Mouse (Mus musculus): ENCODE data around the gene Dkc1. TPM values are rescaled to one million over a fixed set of nuclear protein-coding genes. Genes with fewer than 3 reads are reported as not detected.

The Dkc1 gene
- 150 and 161 TPM in 2 replicates for polyA plus RNA-seq (2015; fragmentation: Nextera tagmentation; extraction: Ambion mirVana)

- Histone ChIP-seq H3K9ac (peak within 1 kb of the TSS; percentile 72), H3K9me3 (no peaks in the 10 kb centered on the region), H3K4me1 (no peaks in the 10 kb centered on the region), H3K4me3 (peak within 1 kb of the TSS; percentile 58), H3K27ac (peak within 1 kb of the TSS; percentile 75; the same call in 1 of the 2 replicates), H3K4me2 (replicated peaks) (peak within 1 kb of the TSS; percentile 61), H3K27me3 (no peaks in the 10 kb centered on the region), H3K36me3 (peaks cover 8% of the 10 kb centered on the region)
- ATAC-seq (ENCODE audit: low FRiP score, low read depth) = peak; percentile 99
- WGBS = 14% methylated on average over 29 of the region's 29 CpGs
These were observed at the start of gene Dkc1 for GRCm38 (mm10) chrX:75095369-75096162. Gene Dkc1 (plus strand): TSS chrX:75095854.

- H3K9ac ChIP-seq = no peak overlapping the region
- WGBS = 84% methylated on average over 1 of the region's 1 CpGs
- no peaks in the 10 kb centered on the region for H3K4me1 ChIP-seq
- no peaks in the 10 kb centered on the region for H3K27me3 ChIP-seq
- no peak overlapping the region for H3K27ac ChIP-seq
- no peaks in the 10 kb centered on the region for H3K9me3 ChIP-seq
- no peak overlapping the region for H3K4me3 ChIP-seq
- H3K4me2 ChIP-seq (replicated peaks) = no peak overlapping the region
- H3K36me3 ChIP-seq = no peaks in the 10 kb centered on the region
- no peak for ATAC-seq (ENCODE audit: low FRiP score, low read depth)
These were observed 49.7 kb upstream of the Dkc1 start for GRCm38 (mm10) chrX:75045931-75046330.

- no peak overlapping the region for H3K4me2 ChIP-seq (replicated peaks)
- no peak overlapping the region for H3K9ac ChIP-seq
- H3K4me1 ChIP-seq = no peaks in the 10 kb centered on the region
- H3K27me3 ChIP-seq = no peaks in the 10 kb centered on the region
- H3K4me3 ChIP-seq = no peak overlapping the region
- WGBS = 53% methylated on average over 3 of the region's 3 CpGs
- no peaks in the 10 kb centered on the region for H3K36me3 ChIP-seq
- ATAC-seq (ENCODE audit: low FRiP score, low read depth) = no peak
- no peak overlapping the region for H3K27ac ChIP-seq
- H3K9me3 ChIP-seq = no peaks in the 10 kb centered on the region
These were observed 48.6 kb upstream of the Dkc1 start for GRCm38 (mm10) chrX:75046921-75047635.

- H3K4me1 ChIP-seq = no peaks in the 10 kb centered on the region
- no peaks in the 10 kb centered on the region for H3K27me3 ChIP-seq
- no peak for ATAC-seq (ENCODE audit: low FRiP score, low read depth)
- H3K27ac ChIP-seq = no peak overlapping the region
- no peaks in the 10 kb centered on the region for H3K9me3 ChIP-seq
- H3K4me3 ChIP-seq = no peak overlapping the region
- 89% methylated on average over 2 of the region's 2 CpGs for WGBS
- H3K36me3 ChIP-seq = no peaks in the 10 kb centered on the region
- no peak overlapping the region for H3K4me2 ChIP-seq (replicated peaks)
- no peak overlapping the region for H3K9ac ChIP-seq
These were observed 39.4 kb upstream of the Dkc1 start for GRCm38 (mm10) chrX:75056120-75056775.

GRCm38 (mm10) chrX:75082351-75082750 is 13.3 kb upstream of the Dkc1 start:
- Histone ChIP-seq H3K36me3 (no peaks in the 10 kb centered on the region), H3K27ac (no peak overlapping the region), H3K9me3 (no peaks in the 10 kb centered on the region), H3K4me1 (no peaks in the 10 kb centered on the region), H3K27me3 (no peaks in the 10 kb centered on the region), H3K4me2 (replicated peaks) (no peak overlapping the region), H3K4me3 (no peak overlapping the region), H3K9ac (no peak overlapping the region)
- 71% methylated on average over 2 of the region's 2 CpGs for WGBS
- no peak for ATAC-seq (ENCODE audit: low FRiP score, low read depth)

- H3K9ac ChIP-seq = peak overlapping the region; percentile 63
- H3K4me3 ChIP-seq = peak overlapping the region; percentile 52
- peak overlapping the region; percentile 64 for H3K4me2 ChIP-seq (replicated peaks)
- no peaks in the 10 kb centered on the region for H3K9me3 ChIP-seq
- no peaks in the 10 kb centered on the region for H3K27me3 ChIP-seq
- no peaks in the 10 kb centered on the region for H3K4me1 ChIP-seq
- 23% methylated on average over 26 of the region's 26 CpGs for WGBS
- H3K27ac ChIP-seq = no peak overlapping the region
- H3K36me3 ChIP-seq = no peaks in the 10 kb centered on the region
- ATAC-seq (ENCODE audit: low FRiP score, low read depth) = peak; percentile 59; the same call in 1 of the 2 replicates
These were observed 11.5 kb upstream of the Dkc1 start for GRCm38 (mm10) chrX:75083982-75084773.

- H3K9ac ChIP-seq = peak within 1 kb of the TSS; percentile 63
- peak within 1 kb of the TSS; percentile 52 for H3K4me3 ChIP-seq
- no peak within 1 kb of the TSS for H3K27ac ChIP-seq
- H3K4me1 ChIP-seq = no peaks in the 10 kb centered on the region
- no peaks in the 10 kb centered on the region for H3K36me3 ChIP-seq
- no peaks in the 10 kb centered on the region for H3K9me3 ChIP-seq
- H3K4me2 ChIP-seq (replicated peaks) = peak within 1 kb of the TSS; percentile 64
- WGBS = 19% methylated on average over 5 of the region's 17 CpGs
- ATAC-seq (ENCODE audit: low FRiP score, low read depth) = peak; percentile 78; the same call in 1 of the 2 replicates
- no peaks in the 10 kb centered on the region for H3K27me3 ChIP-seq
These were observed 10.7 kb upstream of the Dkc1 start, which contains the start of gene Gab3 for GRCm38 (mm10) chrX:75084774-75085508. Gene Gab3 (minus strand): TSS chrX:75085458.

- WGBS = 27% methylated on average over 1 of the region's 1 CpGs
- no peaks in the 10 kb centered on the region for H3K36me3 ChIP-seq
- no peak overlapping the region for H3K4me2 ChIP-seq (replicated peaks)
- no peak overlapping the region for H3K27ac ChIP-seq
- no peaks in the 10 kb centered on the region for H3K4me1 ChIP-seq
- H3K9me3 ChIP-seq = no peaks in the 10 kb centered on the region
- H3K4me3 ChIP-seq = no peak overlapping the region
- no peak for ATAC-seq (ENCODE audit: low FRiP score, low read depth)
- H3K9ac ChIP-seq = no peak overlapping the region
- H3K27me3 ChIP-seq = no peaks in the 10 kb centered on the region
These were observed 10.0 kb upstream of the Dkc1 start for GRCm38 (mm10) chrX:75085654-75086053.

- 18% methylated on average over 23 of the region's 23 CpGs for WGBS
- peak overlapping the region; percentile 75; the same call in 1 of the 2 replicates for H3K27ac ChIP-seq
- H3K27me3 ChIP-seq = no peaks in the 10 kb centered on the region
- peak overlapping the region; percentile 72 for H3K9ac ChIP-seq
- peak overlapping the region; percentile 58 for H3K4me3 ChIP-seq
- no peaks in the 10 kb centered on the region for H3K4me1 ChIP-seq
- ATAC-seq (ENCODE audit: low FRiP score, low read depth) = no peak
- peak overlapping the region; percentile 61 for H3K4me2 ChIP-seq (replicated peaks)
- H3K36me3 ChIP-seq = peaks cover 13% of the 10 kb centered on the region
- H3K9me3 ChIP-seq = no peaks in the 10 kb centered on the region
These were observed 613 bp downstream of the Dkc1 start for GRCm38 (mm10) chrX:75096163-75096770.

GRCm38 (mm10) chrX:75098799-75099198 is 3.1 kb downstream of the Dkc1 start:
- no peaks in the 10 kb centered on the region for H3K27me3 ChIP-seq
- 90% methylated on average over 8 of the region's 8 CpGs for WGBS
- no peak overlapping the region for H3K4me3 ChIP-seq
- H3K4me2 ChIP-seq (replicated peaks) = no peak overlapping the region
- no peak overlapping the region for H3K9ac ChIP-seq
- peaks cover 24% of the 10 kb centered on the region for H3K36me3 ChIP-seq
- no peak overlapping the region for H3K27ac ChIP-seq
- ATAC-seq (ENCODE audit: low FRiP score, low read depth) = no peak
- H3K9me3 ChIP-seq = no peaks in the 10 kb centered on the region
- H3K4me1 ChIP-seq = no peaks in the 10 kb centered on the region

- Histone ChIP-seq H3K36me3 (peaks cover 50% of the 10 kb centered on the region), H3K9me3 (no peaks in the 10 kb centered on the region), H3K4me3 (no peak overlapping the region), H3K27me3 (no peaks in the 10 kb centered on the region), H3K9ac (no peak overlapping the region), H3K27ac (no peak overlapping the region), H3K4me1 (no peaks in the 10 kb centered on the region), H3K4me2 (replicated peaks) (no peak overlapping the region)
- 94% methylated on average over 6 of the region's 6 CpGs for WGBS
- no peak for ATAC-seq (ENCODE audit: low FRiP score, low read depth)
These were observed 6.6 kb downstream of the Dkc1 start for GRCm38 (mm10) chrX:75102293-75102692.
